Mouse (Mus musculus): ENCODE results near the gene Pbx1. TPM values are rescaled to one million over a fixed set of nuclear protein-coding genes. Genes with fewer than 3 reads are reported as not detected.
"Not testable (repeated sequence)": the region's sequence is repeated elsewhere in the genome, so short reads cannot be mapped to it uniquely, and the experiment has no call there.

The Pbx1 gene
- 100 to 1,000 TPM; 136 to 166 (median 145) TPM for total RNA-seq (2022)

DNA sequence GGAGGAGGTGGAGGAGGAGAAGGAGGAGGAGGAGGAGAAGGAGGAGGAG lies at the start of gene Pbx1:
Pbx1 (minus strand) TSS at position 39 of the 49 bp plus-strand sequence.
- not testable (repeated sequence) for DNase-seq (ENCODE audit: low spot score in 2 of 2)

GRCm38 (mm10) chr1:168479626-168480025 lies 47.6 kb upstream of the Pbx1 start:
- DNase-seq (ENCODE audit: low spot score in 2 of 2), result no peak

DNA sequence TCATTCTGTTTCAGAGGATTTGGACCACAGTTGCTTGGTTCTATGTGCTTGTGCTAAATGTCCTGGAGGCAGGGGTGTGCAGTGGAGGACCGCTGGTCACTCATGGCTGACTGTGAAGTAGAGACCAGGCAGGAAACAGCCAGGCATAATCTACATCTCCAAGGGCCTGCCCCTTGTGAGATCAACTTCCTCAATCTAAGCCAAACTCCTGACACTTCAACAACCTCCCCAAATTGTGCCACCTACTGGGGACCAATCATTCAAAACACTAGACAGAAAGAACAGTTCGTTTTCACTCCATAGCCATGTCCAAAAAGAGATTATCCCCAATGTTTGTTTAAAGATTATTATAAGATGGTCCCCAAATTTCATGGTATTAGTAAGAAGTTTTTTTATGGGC lies 46.8 kb upstream of the Pbx1 start:
- no peak for DNase-seq (ENCODE audit: low spot score in 2 of 2)

DNA sequence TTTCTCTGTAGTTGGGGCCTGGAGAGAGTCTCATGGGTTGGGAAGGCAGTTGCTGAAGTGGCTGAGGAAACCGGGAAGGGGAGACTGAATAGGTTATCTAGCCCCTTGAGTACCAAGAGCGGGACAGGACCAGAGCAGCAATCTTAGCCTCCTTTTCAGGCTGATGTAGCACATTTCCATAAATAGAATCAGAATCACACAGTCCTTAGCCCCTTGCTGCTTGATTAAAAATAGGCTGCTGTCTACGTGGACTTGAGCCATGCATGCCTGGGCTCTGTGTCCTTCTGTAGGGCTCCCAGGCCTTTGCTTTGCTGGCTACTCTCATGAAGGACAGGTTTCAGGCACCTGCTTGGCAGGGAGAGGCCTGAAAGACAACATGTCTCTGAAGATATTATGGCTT lies 44.8 kb upstream of the Pbx1 start:
- DNase-seq (ENCODE audit: low spot score in 2 of 2), result no peak

DNA sequence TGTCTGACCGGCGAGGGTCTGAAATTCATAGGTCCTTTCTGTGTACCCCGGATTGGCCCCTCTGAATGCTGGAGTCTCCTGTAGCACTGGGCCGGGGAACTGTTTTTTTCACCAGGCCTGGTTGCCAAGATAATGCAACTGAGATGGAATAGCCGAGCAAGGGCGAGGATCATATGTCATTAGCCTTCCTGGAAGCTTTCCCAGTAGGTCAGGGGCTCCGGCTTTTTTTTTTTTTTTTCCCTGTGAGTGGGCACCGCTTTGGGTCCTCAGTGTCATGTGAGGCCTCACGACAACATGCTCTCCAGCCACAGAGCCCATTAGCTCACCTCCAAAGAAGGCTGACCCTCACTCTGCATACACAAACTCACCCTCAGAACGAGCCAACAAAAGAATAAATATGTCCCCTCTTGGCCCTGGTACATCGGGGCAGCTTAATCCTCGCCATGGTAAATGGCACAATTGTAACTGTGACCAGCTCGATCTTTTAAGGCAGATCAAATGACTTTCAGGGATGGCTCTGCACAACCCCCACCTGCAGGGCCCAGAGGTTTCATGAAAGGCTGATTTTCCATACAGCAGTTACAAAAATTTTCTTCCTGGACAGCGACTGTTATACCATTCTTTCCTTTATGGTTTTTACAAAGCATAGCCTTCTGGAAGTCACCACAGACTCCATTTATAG lies 44.3 kb upstream of the Pbx1 start:
- no peak for DNase-seq (ENCODE audit: low spot score in 2 of 2)

GRCm38 (mm10) chr1:168475579-168476208 lies 43.6 kb upstream of the Pbx1 start:
- no peak for DNase-seq (ENCODE audit: low spot score in 2 of 2)

DNA sequence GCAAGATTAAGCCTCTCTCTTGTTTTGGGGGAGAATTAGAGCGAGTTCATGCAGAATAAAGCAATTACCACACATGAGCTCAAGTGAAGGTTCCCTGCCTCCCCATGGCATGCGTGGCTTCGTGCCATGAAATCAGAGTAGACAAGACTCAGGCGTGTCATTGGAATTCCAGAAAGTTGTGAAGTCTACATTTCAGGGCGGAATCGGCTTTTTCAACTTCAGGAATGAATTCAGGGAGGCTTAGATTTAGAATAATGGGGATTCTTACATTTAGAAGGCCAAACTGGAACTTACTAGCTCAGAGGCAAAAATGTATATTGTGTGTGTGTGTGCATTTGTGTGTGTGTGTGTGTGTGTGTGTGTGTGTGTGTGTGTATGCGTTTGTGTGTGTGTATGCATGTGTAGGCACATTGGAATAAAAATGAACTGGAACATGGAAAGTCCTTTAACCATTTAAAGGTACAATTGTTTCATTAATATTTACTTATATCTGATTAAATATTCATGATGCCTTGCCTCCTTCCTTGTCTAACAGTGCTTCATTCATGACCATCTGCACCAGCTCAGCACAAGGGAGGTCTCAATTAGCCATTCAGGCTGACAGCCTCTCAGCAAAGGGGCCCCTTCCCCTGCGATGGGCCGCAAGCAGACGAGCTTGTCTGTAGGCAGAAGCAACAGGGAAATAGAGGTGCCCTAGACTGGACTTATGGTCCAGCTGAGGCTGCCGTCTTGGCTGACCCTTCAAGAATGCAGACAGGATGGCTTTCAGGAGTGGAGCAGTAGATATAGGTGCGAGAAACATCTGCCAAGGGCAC lies 41.4 kb upstream of the Pbx1 start:
- DNase-seq (ENCODE audit: low spot score in 2 of 2), result no peak

DNA sequence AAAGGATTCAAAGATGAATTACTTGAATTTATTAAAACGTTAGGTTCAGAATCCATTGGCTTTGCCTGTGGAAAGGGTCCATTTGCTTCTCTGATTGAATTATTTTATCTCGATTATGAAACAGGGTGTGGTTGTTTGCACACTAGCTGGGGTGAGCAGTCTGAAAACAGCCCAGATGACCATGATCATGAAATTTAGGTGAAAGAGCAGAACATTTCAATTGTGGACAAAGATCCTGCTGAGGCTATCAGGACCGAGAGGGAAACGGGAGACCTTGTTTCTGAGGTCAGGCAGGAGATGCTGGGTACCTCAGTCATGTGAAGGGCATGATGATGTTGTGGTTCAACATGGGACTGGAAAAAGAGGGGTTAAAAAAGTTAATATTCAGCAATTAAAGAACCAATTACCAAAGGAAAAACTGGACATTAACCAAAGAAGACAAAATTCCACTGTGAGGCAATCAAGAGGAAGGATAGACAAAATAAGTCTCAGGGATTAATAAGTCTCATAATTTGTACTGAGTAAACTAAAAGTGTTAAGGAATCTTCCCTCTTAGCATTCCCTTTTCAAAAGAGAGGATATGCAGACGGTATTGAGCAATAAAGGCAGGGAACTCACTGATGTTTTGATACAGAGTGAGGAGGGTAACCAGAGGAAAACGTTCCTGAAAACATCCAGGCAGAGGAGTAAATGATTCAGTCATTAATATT lies 40.6 kb upstream of the Pbx1 start:
- no peak for DNase-seq (ENCODE audit: low spot score in 2 of 2)

DNA sequence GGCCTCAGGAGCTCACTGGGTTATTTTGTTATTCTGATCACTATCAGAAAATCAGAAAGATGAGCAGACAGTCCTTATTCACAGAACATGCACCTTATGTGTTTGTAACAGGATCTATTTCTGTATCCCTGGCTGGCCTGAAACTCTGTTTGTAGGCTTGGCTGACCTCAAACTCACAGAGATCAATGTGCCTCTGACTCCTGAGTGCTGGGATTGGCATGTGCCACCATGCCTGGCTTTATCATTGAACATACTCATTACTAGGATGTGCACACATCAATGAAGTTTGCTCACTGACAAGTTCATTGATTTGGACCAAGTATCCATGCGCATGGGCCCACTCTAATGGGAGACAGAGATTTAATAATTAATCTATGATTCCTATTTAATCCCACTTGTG lies 27.4 kb upstream of the Pbx1 start:
- no peak for DNase-seq (ENCODE audit: low spot score in 2 of 2)

GRCm38 (mm10) chr1:168457191-168457747 lies 25.2 kb upstream of the Pbx1 start:
- no peak for DNase-seq (ENCODE audit: low spot score in 2 of 2)

DNA sequence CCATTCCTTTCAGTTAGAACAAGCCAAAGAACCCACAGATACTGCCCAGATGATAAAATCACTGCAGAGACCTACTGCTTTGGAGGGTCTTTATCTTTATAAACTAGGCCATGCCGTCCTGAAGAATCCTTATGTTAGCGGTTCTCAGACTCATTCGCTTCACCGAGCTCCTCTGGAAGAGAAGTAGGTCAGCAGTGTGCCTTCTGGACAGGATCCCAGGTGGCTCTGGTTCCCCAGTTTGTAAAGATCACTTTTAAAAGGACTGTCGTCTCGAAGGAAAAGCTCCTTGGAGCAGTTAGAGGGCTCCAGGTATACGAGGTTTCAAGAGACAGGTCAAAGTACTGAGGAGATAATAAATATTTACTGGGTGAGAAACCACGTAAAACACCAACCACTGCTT lies 23.1 kb upstream of the Pbx1 start:
- no peak for DNase-seq (ENCODE audit: low spot score in 2 of 2)

DNA sequence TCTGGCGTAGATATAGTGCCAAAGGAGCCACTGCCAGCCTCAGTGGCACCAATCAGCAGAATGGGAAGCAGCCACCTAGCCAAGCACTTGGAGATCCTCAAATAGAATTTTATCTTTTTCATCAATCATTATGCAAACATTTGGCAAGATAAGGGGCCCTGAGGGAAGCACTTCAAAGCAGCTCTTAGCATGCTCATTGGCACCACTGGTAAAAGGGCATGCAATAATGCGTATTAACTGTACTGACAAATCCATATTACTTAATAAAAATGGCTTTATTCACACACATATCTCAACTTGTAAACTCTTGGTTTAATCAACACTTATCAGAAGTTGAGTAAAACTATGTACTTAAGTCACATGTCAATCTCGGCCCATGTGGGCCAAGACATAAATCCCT lies 1.6 kb upstream of the Pbx1 start:
- no peak for DNase-seq (ENCODE audit: low spot score in 2 of 2)

GRCm38 (mm10) chr1:168432281-168432725 lies 233 bp upstream of the Pbx1 start:
- DNase-seq (ENCODE audit: low spot score in 2 of 2), result peak; percentile 78 to 99

GRCm38 (mm10) chr1:168431711-168432231 lies 299 bp downstream of the Pbx1 start:
- peak in 1 of 2 experiments; percentile 73 for DNase-seq (ENCODE audit: low spot score in 2 of 2)

GRCm38 (mm10) chr1:168430868-168431710 lies 981 bp downstream of the Pbx1 start:
- no peak for DNase-seq (ENCODE audit: low spot score in 2 of 2)

- no peak for DNase-seq (ENCODE audit: low spot score in 2 of 2)
Measured at GRCm38 (mm10) chr1:168429856-168430644, 2.0 kb downstream of the Pbx1 start.

- DNase-seq (ENCODE audit: low spot score in 2 of 2), result no peak
Measured at GRCm38 (mm10) chr1:168429406-168429805, 2.7 kb downstream of the Pbx1 start.

GRCm38 (mm10) chr1:168428255-168428654 lies 3.8 kb downstream of the Pbx1 start:
- no peak for DNase-seq (ENCODE audit: low spot score in 2 of 2)

GRCm38 (mm10) chr1:168427596-168427995 lies 4.5 kb downstream of the Pbx1 start:
- no peak for DNase-seq (ENCODE audit: low spot score in 2 of 2)

- no peak for DNase-seq (ENCODE audit: low spot score in 2 of 2)
Measured at GRCm38 (mm10) chr1:168426900-168427299, 5.2 kb downstream of the Pbx1 start.

Measured in left cerebral cortex, adult 8-10 months (tissue).